Mouse (Mus musculus) heart, postnatal 0 days (tissue): ENCODE results near the gene Sigmar1. TPM values are rescaled to one million over a fixed set of nuclear protein-coding genes. Genes with fewer than 3 reads are reported as not detected.

Experiments used
- ATAC-seq: fragments of 200-750 bp; cut with Nextera tagmentation; 2 replicates; pipeline ENCODE4 v1.8.0; 2017; ENCODE audit warnings: low read depth, moderate number of reproducible peaks, moderate library complexity; ENCODE audit not compliant: insufficient read depth
- DNase-seq: peaks from one replicate; pipeline ENCODE4 v3.0.0-alpha.2; 2016; ENCODE audit warnings: low spot score
- H3K27ac ChIP-seq: fragments of 300-500 bp; sonication (generic); 2 replicates; pipeline ENCODE4 v1.5.1; 2014; ENCODE audit warnings: low read depth, mild to moderate bottlenecking
- H3K27me3 ChIP-seq: fragments of 300-500 bp; sonication (generic); 2 replicates; pipeline ENCODE4 v1.6.1; 2014; ENCODE audit warnings: low read length, mixed read lengths; ENCODE audit not compliant: control insufficient read depth, insufficient read depth
- H3K36me3 ChIP-seq: fragments of 300-500 bp; sonication (generic); replicated peaks from 2 replicates; pipeline ENCODE4 v1.6.1; 2014; ENCODE audit warnings: low read length, mixed read lengths; ENCODE audit not compliant: control insufficient read depth, insufficient read depth
- H3K4me1 ChIP-seq: fragments of 300-500 bp; sonication (generic); 2 replicates; pipeline ENCODE4 v1.6.1; 2014; ENCODE audit warnings: antibody characterized with exemption; ENCODE audit not compliant: control insufficient read depth, insufficient read depth
- H3K4me2 ChIP-seq: fragments of 300-500 bp; sonication (generic); 2 replicates; pipeline ENCODE4 v1.6.1; 2014; ENCODE audit warnings: low read depth, mild to moderate bottlenecking, low read length, moderate library complexity
- H3K4me3 ChIP-seq: fragments of 300-500 bp; sonication (generic); 2 replicates; pipeline ENCODE4 v1.5.1; 2014; ENCODE audit warnings: low read depth, low read length
- H3K9ac ChIP-seq: fragments of 300-500 bp; sonication (generic); replicated peaks from 2 replicates; pipeline ENCODE4 v1.6.1; 2014; ENCODE audit warnings: low read depth, low read length, mixed read lengths
- H3K9me3 ChIP-seq: fragments of 300-500 bp; sonication (generic); replicated peaks from 2 replicates; pipeline ENCODE4 v1.6.1; 2016; ENCODE audit warnings: low read length; ENCODE audit not compliant: control insufficient read depth
- CTCF ChIP-seq: IDR thresholded peaks from 2 replicates; pipeline ENCODE4 v1.5.1; 2016; ENCODE audit warnings: antibody characterized with exemption, control low read depth, low read depth
- EP300 ChIP-seq: IDR thresholded peaks from 2 replicates; pipeline ENCODE4 v1.6.1; 2016; ENCODE audit warnings: antibody characterized with exemption, low read depth
- WGBS: fragments of 180-500 bp; shearing (Covaris S2); extraction: QIAGEN DNeasy Blood & Tissue Kit; methylation state at CpG from one replicate; pipeline ENCODE4 v1.1.7; 2014; 5-methylcytosine and 5-hydroxymethylcytosine counted together
- polyA plus RNA-seq: library from polyadenylated mRNA; unstranded; fragments of >200 nt; fragmentation: Nextera tagmentation; extraction: Ambion mirVana; gene quantifications from 2 replicates; pipeline ENCODE4 v1.2.1, GENCODE M21; 2015
- total RNA-seq: library from RNA; depleted of rRNA; stranded (reverse); fragments of >200 nt; gene quantifications from 2 replicates; pipeline ENCODE4 v1.2.3, GENCODE M21; 2014; ENCODE audit warnings: low replicate concordance

Gene Sigmar1
- total and polyA plus RNA-seq, 2 experiments from 2014 or later: 33.4 to 57.4 TPM

- no peak for DNase-seq
- peaks cover 44% of the 10 kb centered on the region for H3K36me3 ChIP-seq
Observed at GRCm38 (mm10) chr4:41715596-41715995, 40.4 kb downstream of the Sigmar1 start.

GRCm38 (mm10) chr4:41715082-41715481, 40.9 kb downstream of the Sigmar1 start:
- WGBS: 62% methylated on average over 8 of the region's 8 CpGs

More at GRCm38 (mm10) chr4:41715596-41715995, 40.4 kb downstream of the Sigmar1 start:
- Histone ChIP-seq H3K27ac (no peak overlapping the region), H3K4me2 (no peak overlapping the region), H3K9me3 (no peaks in the 10 kb centered on the region), H3K27me3 (no peaks in the 10 kb centered on the region), H3K4me3 (no peak overlapping the region), H3K4me1 (peaks cover 18% of the 10 kb centered on the region), H3K9ac (no peak overlapping the region)
- ATAC-seq: no peak
- TF ChIP-seq EP300 (no peak), CTCF (peak; percentile 57)
- WGBS: 87% methylated on average over 5 of the region's 5 CpGs

GRCm38 (mm10) chr4:41714276-41714675, 41.7 kb downstream of the Sigmar1 start:
- DNase-seq (peak; percentile 74), ATAC-seq (0 out of 2 replicates have a peak, but pooled peaks have one; percentile 16)
- TF ChIP-seq EP300 (no peak), CTCF (peak; percentile 79)
- 15% methylated on average over 8 of the region's 8 CpGs for WGBS
- Histone ChIP-seq H3K9me3 (no peaks in the 10 kb centered on the region), H3K36me3 (peaks cover 38% of the 10 kb centered on the region), H3K9ac (no peak overlapping the region), H3K4me2 (peak overlapping the region; percentile 83), H3K4me1 (peaks cover 18% of the 10 kb centered on the region), H3K27ac (no peak overlapping the region), H3K27me3 (no peaks in the 10 kb centered on the region), H3K4me3 (peak overlapping the region; percentile 90; the same call in 1 of the 2 replicates)

More at GRCm38 (mm10) chr4:41715082-41715481, 40.9 kb downstream of the Sigmar1 start:
- ATAC-seq (no peak), DNase-seq (no peak)
- H3K4me1 ChIP-seq: peaks cover 18% of the 10 kb centered on the region
- no peaks in the 10 kb centered on the region for H3K9me3 ChIP-seq
- no peak overlapping the region for H3K4me2 ChIP-seq
- H3K27ac ChIP-seq: no peak overlapping the region
- peaks cover 44% of the 10 kb centered on the region for H3K36me3 ChIP-seq
- no peaks in the 10 kb centered on the region for H3K27me3 ChIP-seq
- no peak overlapping the region for H3K4me3 ChIP-seq
- no peak for TF ChIP-seq EP300
- no peak overlapping the region for H3K9ac ChIP-seq

- TF ChIP-seq EP300: no peak
- 0 out of 2 replicates have a peak, but pooled peaks have one; percentile 16 for TF ChIP-seq CTCF
- H3K4me2 ChIP-seq: peak within 1 kb of the TSS; percentile 83
- peak within 1 kb of the TSS; percentile 90 for H3K4me3 ChIP-seq
- H3K9me3 ChIP-seq: no peaks in the 10 kb centered on the region
- DNase-seq: peak; percentile 36
- H3K27me3 ChIP-seq: no peaks in the 10 kb centered on the region
- H3K27ac ChIP-seq: peak within 1 kb of the TSS; percentile 54
- H3K4me1 ChIP-seq: peaks cover 18% of the 10 kb centered on the region
- WGBS: under 1% methylated on average over 56 of the region's 61 CpGs
- H3K36me3 ChIP-seq: peaks cover 30% of the 10 kb centered on the region
- H3K9ac ChIP-seq: peak within 1 kb of the TSS; percentile 92
- peak; percentile 77 for ATAC-seq
Observed at GRCm38 (mm10) chr4:41713197-41714067, 42.5 kb downstream of the Sigmar1 start, which contains the start of gene Rpp25l. Gene Rpp25l (minus strand): TSS chr4:41713534.

GRCm38 (mm10) chr4:41712421-41713196, 43.3 kb downstream of the Sigmar1 start:
- peak overlapping the region; percentile 54 for H3K27ac ChIP-seq
- peaks cover 18% of the 10 kb centered on the region for H3K4me1 ChIP-seq
- 40% methylated on average over 31 of the region's 31 CpGs for WGBS
- peak overlapping the region; percentile 92 for H3K9ac ChIP-seq
- H3K4me3 ChIP-seq: peak overlapping the region; percentile 90
- DNase-seq (peak; percentile 16), ATAC-seq (peak; percentile 2; the same call in 1 of the 2 replicates)
- H3K9me3 ChIP-seq: no peaks in the 10 kb centered on the region
- TF ChIP-seq EP300: no peak
- no peak for TF ChIP-seq CTCF
- H3K36me3 ChIP-seq: peaks cover 21% of the 10 kb centered on the region
- peak overlapping the region; percentile 83 for H3K4me2 ChIP-seq
- no peaks in the 10 kb centered on the region for H3K27me3 ChIP-seq
